Mouse (Mus musculus) midbrain, embryonic 11.5 days (tissue): ENCODE measurements around the gene Mapkapk2. TPM values are rescaled to one million over a fixed set of nuclear protein-coding genes. Genes with fewer than 3 reads are reported as not detected.

Source experiments
- ATAC-seq: fragments of 200-750 bp; cut with Nextera tagmentation; 2 replicates; pipeline ENCODE4 v1.8.0; 2017; ENCODE audit warnings: moderate TSS enrichment, moderate library complexity; ENCODE audit not compliant: low FRiP score
- DNase-seq: peaks from one replicate; pipeline ENCODE4 v3.0.0; 2015; ENCODE audit warnings: low spot score; ENCODE audit errors: missing footprints
- H3K27ac ChIP-seq: fragments of 300-500 bp; sonication (generic); 2 replicates; pipeline ENCODE4 v1.5.1; 2014; ENCODE audit warnings: low read depth, low read length
- H3K27me3 ChIP-seq: fragments of 300-500 bp; sonication (generic); 2 replicates; pipeline ENCODE4 v1.6.1; 2014; ENCODE audit warnings: mild to moderate bottlenecking, low read length, moderate library complexity, mixed read lengths; ENCODE audit not compliant: control insufficient read depth, insufficient read depth
- H3K36me3 ChIP-seq: fragments of 300-500 bp; sonication (generic); 2 replicates; pipeline ENCODE4 v1.6.1; 2014; ENCODE audit warnings: mild to moderate bottlenecking, low read length, moderate library complexity, mixed read lengths; ENCODE audit not compliant: control insufficient read depth, insufficient read depth
- H3K4me1 ChIP-seq: fragments of 300-500 bp; sonication (generic); 2 replicates; pipeline ENCODE4 v1.6.1; 2014; ENCODE audit warnings: low read length; ENCODE audit not compliant: control insufficient read depth, insufficient read depth
- H3K4me2 ChIP-seq: fragments of 300-500 bp; sonication (generic); 2 replicates; pipeline ENCODE4 v1.6.1; 2014; ENCODE audit warnings: mild to moderate bottlenecking, moderate library complexity
- H3K4me3 ChIP-seq: fragments of 300-500 bp; sonication (generic); 2 replicates; pipeline ENCODE4 v1.5.1; 2014; ENCODE audit warnings: low read depth, low read length
- H3K9ac ChIP-seq: fragments of 300-500 bp; sonication (generic); 2 replicates; pipeline ENCODE4 v1.6.1; 2014; ENCODE audit warnings: low read length
- H3K9me3 ChIP-seq: fragments of 300-500 bp; sonication (generic); 2 replicates; pipeline ENCODE4 v1.6.1; 2016; ENCODE audit warnings: low read length; ENCODE audit not compliant: control insufficient read depth
- WGBS: fragments of 180-500 bp; shearing (Covaris S2); extraction: QIAGEN DNeasy Blood & Tissue Kit; methylation state at CpG from one replicate; pipeline ENCODE4 v1.1.7; 2014; 5-methylcytosine and 5-hydroxymethylcytosine counted together
- polyA plus RNA-seq: library from polyadenylated mRNA; unstranded; fragments of >200 nt; fragmentation: Nextera tagmentation; extraction: Ambion mirVana; gene quantifications from 2 replicates; pipeline ENCODE4 v1.2.1, GENCODE M21; 2014

Mapkapk2 gene
- polyA plus RNA-seq, 1 experiment from 2014 or later: 56.0 TPM

DNA sequence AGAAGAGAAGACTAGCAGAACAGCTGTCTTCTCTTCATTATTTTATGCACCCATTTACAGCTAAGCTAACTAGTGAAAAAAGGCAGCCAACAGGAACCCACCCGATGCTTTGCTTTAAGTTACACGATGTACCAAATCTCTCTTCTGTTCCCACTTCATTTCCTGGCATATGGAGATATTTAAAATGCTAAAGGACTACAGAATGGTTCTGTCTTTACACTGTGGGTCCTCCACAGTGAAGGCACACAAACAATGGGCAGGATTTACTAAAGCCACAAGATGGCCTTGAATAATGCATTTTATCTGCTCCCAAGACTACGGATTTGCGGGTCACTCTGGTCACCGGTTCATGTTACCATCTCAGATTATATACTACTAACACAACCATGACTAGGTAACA lies 39.5 kb upstream of the Mapkapk2 start:
- Histone ChIP-seq H3K4me1 (peaks cover 31% of the 10 kb centered on the region), H3K9me3 (no peaks in the 10 kb centered on the region), H3K36me3 (peaks cover 3% of the 10 kb centered on the region; the same call in 1 of the 2 replicates), H3K4me2 (peak overlapping the region; percentile 67), H3K27me3 (no peaks in the 10 kb centered on the region), H3K4me3 (peak overlapping the region; percentile 74), H3K27ac (peak overlapping the region; percentile 36), H3K9ac (peak overlapping the region; percentile 54)
- peak; percentile 90 for DNase-seq
- ATAC-seq: peak; percentile 10
- 3% methylated on average over 5 of the region's 5 CpGs for WGBS

DNA sequence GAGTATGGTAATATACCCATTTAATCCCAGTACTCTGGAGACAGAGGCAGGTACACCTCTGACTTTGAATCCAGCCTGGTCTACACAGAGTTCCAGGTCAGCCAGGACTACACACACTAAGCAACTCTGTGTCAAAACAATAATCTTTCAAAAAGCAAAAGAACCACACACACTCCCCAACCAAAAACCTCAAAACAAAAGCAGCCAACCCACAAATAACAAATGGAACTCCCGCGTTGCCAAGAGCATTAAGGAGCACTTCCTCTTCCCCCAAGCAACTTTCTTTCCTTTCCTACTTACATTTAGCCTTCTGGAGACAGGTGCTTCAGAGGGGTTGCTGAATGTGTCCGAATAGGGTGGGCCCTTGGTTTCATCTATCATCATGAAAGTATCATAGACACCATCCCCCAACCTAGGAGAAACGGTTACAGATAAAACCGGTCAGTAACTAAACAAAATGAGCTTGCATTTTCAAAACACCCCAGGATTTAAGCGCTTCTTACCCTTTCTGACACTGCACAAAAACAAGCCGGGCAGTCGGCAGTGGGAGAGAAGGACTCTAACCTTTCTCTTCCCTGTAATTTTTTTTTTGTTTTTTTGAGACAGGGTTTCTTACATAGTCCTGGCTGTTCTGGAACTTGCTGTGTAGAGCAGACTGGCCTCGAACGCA lies 38.5 kb upstream of the Mapkapk2 start:
- 89% methylated on average over 10 of the region's 10 CpGs for WGBS
- peak; percentile 79 for DNase-seq

DNA sequence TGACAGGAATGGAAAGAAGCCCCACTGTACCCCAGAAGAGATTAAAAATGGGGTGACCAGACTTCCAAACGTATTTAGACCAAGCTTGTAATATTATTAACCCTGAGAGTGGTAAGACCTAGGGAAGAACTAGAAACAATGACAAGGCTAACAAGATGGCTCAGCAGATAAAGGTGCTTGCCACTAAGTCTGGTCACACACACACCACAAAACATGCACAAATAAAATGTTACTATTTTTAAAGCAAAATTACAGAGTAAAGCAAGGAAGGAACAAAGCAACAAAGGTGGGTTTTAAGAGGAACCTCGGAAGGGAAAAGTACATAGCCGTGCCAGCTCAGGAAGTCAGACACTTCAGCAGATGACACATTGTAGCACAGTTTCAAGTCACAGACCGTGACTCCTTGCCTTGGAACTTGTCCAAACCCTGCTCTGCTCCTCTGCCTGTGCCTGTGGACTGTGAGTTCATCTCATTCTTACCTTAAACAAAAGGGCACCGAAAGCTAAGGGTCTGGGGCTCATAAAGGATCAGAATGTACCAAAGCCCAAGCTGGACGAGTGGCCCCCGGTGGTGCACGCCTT lies 37.4 kb upstream of the Mapkapk2 start:
- Histone ChIP-seq H3K9me3 (no peaks in the 10 kb centered on the region), H3K4me3 (no peak overlapping the region), H3K36me3 (peaks cover 8% of the 10 kb centered on the region), H3K9ac (peak overlapping the region; percentile 27; the same call in 1 of the 2 replicates), H3K27ac (no peak overlapping the region), H3K27me3 (no peaks in the 10 kb centered on the region), H3K4me1 (peaks cover 31% of the 10 kb centered on the region), H3K4me2 (peak overlapping the region; percentile 15; the same call in 1 of the 2 replicates)
- DNase-seq (peak; percentile 83), ATAC-seq (no peak)
- WGBS: 67% methylated on average over 8 of the region's 8 CpGs

More for the DNA sequence above, 38.5 kb upstream of the Mapkapk2 start:
- Histone ChIP-seq H3K36me3 (peaks cover 3% of the 10 kb centered on the region; the same call in 1 of the 2 replicates), H3K4me1 (peaks cover 31% of the 10 kb centered on the region), H3K27me3 (no peaks in the 10 kb centered on the region), H3K9ac (no peak overlapping the region), H3K27ac (no peak overlapping the region), H3K9me3 (no peaks in the 10 kb centered on the region), H3K4me3 (no peak overlapping the region), H3K4me2 (peak overlapping the region; percentile 67)
- no peak for ATAC-seq

DNA sequence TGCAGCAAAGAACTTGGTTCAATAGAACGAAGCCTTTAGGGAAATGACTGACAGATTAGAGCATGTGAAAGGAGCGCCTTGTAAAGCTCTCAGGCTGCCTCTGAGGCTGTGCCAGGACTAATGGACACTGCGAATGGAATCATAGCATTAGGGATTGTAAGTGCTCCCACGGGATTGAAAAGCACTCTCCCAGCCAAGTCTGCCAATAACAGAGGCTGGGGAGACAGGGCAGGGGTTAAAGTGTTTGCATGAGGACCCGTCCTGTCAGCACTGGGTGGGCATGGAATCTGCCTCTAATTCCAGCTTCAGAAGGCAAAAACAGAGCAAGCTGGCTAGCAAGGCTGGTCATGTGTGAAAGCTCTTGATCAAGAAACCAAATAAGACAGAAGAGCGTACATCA lies 36.6 kb upstream of the Mapkapk2 start:
- H3K4me2 ChIP-seq: 0 out of 2 replicates have a peak overlapping the region, but pooled peaks have one; percentile 15
- H3K4me3 ChIP-seq: no peak overlapping the region
- no peak for ATAC-seq

DNA sequence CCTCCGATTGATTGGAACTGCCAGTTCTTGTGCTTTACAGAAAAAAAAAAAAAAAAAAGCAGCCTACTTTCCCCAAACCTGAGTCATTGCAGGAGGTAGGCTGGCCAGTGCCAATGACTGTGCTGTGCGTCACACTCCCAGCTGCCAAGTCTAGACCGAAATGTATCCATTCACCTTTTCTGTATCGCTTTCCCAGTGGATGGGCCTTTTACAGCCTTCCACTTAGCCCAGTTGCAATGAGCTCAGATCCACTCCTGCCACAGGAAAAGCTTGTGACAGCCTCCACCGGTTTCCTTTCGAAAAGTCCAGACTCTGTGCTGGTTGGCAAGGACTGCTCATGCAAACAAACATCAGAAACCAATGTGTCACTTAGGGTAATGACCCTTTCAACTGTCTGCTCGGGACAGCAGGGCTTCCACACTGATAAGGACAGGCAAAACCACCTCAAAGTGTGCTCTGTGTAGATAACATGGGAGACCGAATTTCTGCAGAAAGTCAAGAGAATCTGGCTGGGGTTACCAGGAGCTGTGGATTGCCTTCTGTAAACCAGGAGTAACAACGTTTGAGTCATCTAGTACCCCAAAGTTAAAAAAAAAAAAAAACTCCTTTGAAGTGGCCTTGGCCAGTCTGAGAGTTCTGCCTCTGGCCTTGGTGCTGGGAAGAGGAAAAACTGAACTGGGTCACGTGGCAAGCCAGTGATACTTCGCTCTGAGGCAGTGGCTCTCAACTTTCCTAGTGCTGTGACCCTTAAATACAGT lies 28.5 kb upstream of the Mapkapk2 start:
- peaks cover 26% of the 10 kb centered on the region for H3K36me3 ChIP-seq
- no peak for ATAC-seq

More for the DNA sequence above, 36.6 kb upstream of the Mapkapk2 start:
- 55% methylated on average over 6 of the region's 6 CpGs for WGBS
- H3K4me1 ChIP-seq: peaks cover 31% of the 10 kb centered on the region
- H3K27me3 ChIP-seq: no peaks in the 10 kb centered on the region
- no peak overlapping the region for H3K9ac ChIP-seq
- H3K9me3 ChIP-seq: no peaks in the 10 kb centered on the region
- peaks cover 16% of the 10 kb centered on the region for H3K36me3 ChIP-seq
- peak; percentile 82 for DNase-seq
- H3K27ac ChIP-seq: no peak overlapping the region

DNA sequence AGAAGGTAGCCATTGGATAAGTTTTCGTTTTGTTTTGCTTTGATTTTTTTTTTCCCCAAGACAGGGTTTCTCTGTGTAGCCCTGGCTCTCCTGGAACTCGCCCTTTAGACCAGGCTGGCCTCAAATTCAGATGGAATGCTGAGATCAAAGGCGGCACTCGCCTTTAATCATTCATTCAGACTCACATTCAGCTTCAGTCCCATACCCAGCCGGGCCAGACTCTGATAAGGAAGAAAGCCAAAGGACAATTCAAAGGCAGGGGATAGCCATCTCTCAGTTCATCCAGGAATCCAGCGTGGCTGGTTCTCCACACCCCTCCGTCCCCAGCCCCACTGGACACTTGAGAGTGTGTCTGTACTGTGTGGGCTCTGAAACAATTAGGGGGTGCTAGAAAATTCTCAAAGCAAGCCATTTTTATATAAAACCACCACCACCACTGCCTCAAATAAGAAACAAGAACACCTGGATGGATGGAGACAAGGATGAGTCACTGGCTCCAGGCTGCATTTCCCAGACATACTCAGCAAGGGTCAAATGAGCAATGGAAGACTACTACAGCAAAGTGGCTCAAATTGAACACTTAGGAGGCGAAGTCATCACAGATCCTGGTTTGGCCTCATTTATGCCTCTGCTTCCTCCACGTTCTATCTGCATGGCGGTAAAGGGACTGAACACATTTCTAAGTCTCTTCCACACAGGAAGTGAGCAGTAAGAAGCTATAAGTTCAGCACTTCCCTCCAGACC lies 26.1 kb upstream of the Mapkapk2 start:
- Histone ChIP-seq H3K9me3 (no peaks in the 10 kb centered on the region), H3K36me3 (peaks cover 7% of the 10 kb centered on the region), H3K9ac (no peak overlapping the region), H3K27ac (no peak overlapping the region), H3K4me2 (no peak overlapping the region), H3K4me3 (no peak overlapping the region), H3K27me3 (no peaks in the 10 kb centered on the region), H3K4me1 (no peaks in the 10 kb centered on the region)
- no peak for ATAC-seq
- no peak for DNase-seq
- WGBS: 73% methylated on average over 10 of the region's 10 CpGs

More for the DNA sequence above, 28.5 kb upstream of the Mapkapk2 start:
- H3K4me1 ChIP-seq: no peaks in the 10 kb centered on the region
- DNase-seq: no peak
- no peak overlapping the region for H3K4me3 ChIP-seq
- no peak overlapping the region for H3K9ac ChIP-seq
- WGBS: 85% methylated on average over 11 of the region's 11 CpGs
- no peak overlapping the region for H3K4me2 ChIP-seq
- no peaks in the 10 kb centered on the region for H3K27me3 ChIP-seq
- H3K9me3 ChIP-seq: no peaks in the 10 kb centered on the region
- no peak overlapping the region for H3K27ac ChIP-seq

DNA sequence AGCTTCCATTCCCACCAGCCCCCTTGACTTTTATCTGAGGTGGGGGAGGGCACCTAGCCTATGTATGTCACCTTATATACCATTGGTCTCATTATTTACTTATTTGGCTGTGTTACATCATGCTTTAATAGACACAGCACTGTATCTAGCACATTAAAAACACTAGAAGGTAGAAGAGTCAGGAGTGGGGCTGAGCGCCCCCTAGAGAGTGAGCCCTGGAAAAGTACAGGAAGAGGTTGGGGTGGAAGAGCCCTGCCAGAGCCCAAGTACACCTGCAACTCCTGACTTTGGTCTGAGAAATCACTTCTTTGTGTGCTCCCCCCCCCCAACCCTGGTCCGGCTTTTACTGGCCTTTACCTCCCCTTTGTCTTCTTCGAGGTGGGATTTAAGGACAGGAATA lies 24.4 kb upstream of the Mapkapk2 start:
- DNase-seq: no peak
- H3K4me1 ChIP-seq: no peaks in the 10 kb centered on the region
- H3K27me3 ChIP-seq: no peaks in the 10 kb centered on the region
- H3K4me2 ChIP-seq: no peak overlapping the region
- no peak overlapping the region for H3K4me3 ChIP-seq
- no peak overlapping the region for H3K27ac ChIP-seq
- H3K9me3 ChIP-seq: no peaks in the 10 kb centered on the region
- ATAC-seq: no peak
- no peaks in the 10 kb centered on the region for H3K36me3 ChIP-seq
- WGBS: 51% methylated on average over 3 of the region's 3 CpGs
- no peak overlapping the region for H3K9ac ChIP-seq

DNA sequence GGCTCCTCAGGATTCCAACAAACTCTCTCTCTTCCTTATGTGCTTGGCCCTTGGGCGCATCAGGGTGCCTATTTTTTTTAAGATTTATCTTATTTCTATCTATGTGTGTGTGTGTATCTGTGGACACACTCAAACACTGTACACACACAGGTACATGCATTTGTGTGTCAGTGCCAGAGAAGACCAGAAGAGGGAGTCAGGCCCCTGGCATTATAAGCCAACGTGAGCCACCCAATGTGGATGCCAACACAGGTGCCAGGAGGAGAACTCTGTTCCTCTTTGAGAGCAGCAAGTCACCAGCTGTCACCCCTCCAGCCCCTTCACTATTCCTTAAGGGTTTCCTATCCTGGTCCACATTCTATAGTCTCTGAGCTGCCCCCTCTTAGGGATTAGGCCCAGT lies 21.4 kb upstream of the Mapkapk2 start:
- H3K4me3 ChIP-seq: no peak overlapping the region
- ATAC-seq: no peak

More for the DNA sequence above, 21.4 kb upstream of the Mapkapk2 start:
- Histone ChIP-seq H3K4me2 (no peak overlapping the region), H3K4me1 (peaks cover 5% of the 10 kb centered on the region; the same call in 1 of the 2 replicates), H3K9me3 (no peaks in the 10 kb centered on the region), H3K27me3 (no peaks in the 10 kb centered on the region), H3K27ac (no peak overlapping the region), H3K36me3 (no peaks in the 10 kb centered on the region), H3K9ac (no peak overlapping the region)
- no peak for DNase-seq
- 67% methylated on average over 2 of the region's 2 CpGs for WGBS
